Mouse (Mus musculus) E14TG2a.4 (cell line): ENCODE results near the gene Gdpd2.
A peak's percentile ranks its signal among the peaks of the same experiment; 100 is the strongest.

Experiments
- H3K27me3 ChIP-seq: 2 replicates; pipeline ENCODE4 v1.6.1; 2014; ENCODE audit warnings: low read length, control low read depth; ENCODE audit not compliant: insufficient read depth
- H3K36me3 ChIP-seq: 2 replicates; pipeline ENCODE4 v1.6.1; 2014; ENCODE audit warnings: low read length, control low read depth; ENCODE audit not compliant: insufficient read depth
- H3K4me1 ChIP-seq: replicated peaks from 2 replicates; pipeline ENCODE4 v1.6.1; 2014; ENCODE audit warnings: low read depth, low read length, control low read depth
- H3K4me3 ChIP-seq: replicated peaks from 2 replicates; pipeline ENCODE4 v1.5.1; 2014; ENCODE audit warnings: mild to moderate bottlenecking, low read length
- H3K9me3 ChIP-seq: 2 replicates; pipeline ENCODE4 v1.6.1; 2014; ENCODE audit warnings: low read length, control low read depth
- CTCF ChIP-seq: conservative IDR thresholded peaks from 2 replicates; pipeline ENCODE4 v1.5.1; 2014; ENCODE audit warnings: low read length
- NANOG ChIP-seq: IDR thresholded peaks from 2 replicates; pipeline ENCODE4 v1.6.1; 2014; ENCODE audit warnings: borderline replicate concordance, low read length, mixed read lengths
- POU5F1 ChIP-seq: IDR thresholded peaks from 2 replicates; pipeline ENCODE4 v1.6.1; 2014; ENCODE audit warnings: low read length, borderline replicate concordance

Gdpd2 gene

DNA sequence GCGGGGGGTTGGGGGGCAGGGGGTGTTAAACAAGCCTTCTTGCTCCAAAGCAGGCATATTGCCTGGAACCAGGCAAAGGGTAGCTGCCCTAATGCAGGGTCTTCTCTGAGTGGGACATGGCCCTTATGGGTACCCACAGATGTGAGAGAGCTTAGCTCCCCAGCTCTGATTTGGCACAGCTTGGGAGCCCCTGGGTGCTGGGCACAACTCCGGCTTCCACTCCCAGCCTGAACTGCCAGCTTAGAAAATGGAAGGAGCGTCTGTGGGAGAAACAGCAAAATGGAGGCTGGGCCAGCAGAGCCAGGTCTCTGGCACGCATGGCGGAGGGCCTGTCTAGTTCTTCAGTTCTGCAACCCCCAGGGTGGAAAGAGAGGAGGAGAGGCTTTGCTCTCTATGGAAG is 39.6 kb downstream of the Gdpd2 start:
- peaks cover 16% of the 10 kb centered on the region for H3K27me3 ChIP-seq
- no peak overlapping the region for H3K4me3 ChIP-seq
- peaks cover 4% of the 10 kb centered on the region for H3K4me1 ChIP-seq
- TF ChIP-seq POU5F1 (no peak), CTCF (no peak), NANOG (no peak)
- no peaks in the 10 kb centered on the region for H3K9me3 ChIP-seq
- H3K36me3 ChIP-seq, result no peaks in the 10 kb centered on the region

GRCm38 (mm10) chrX:100774341-100774811 is 44.7 kb downstream of the Gdpd2 start:
- Histone ChIP-seq H3K9me3 (no peaks in the 10 kb centered on the region), H3K4me1 (peaks cover 23% of the 10 kb centered on the region), H3K36me3 (no peaks in the 10 kb centered on the region), H3K27me3 (peaks cover 6% of the 10 kb centered on the region), H3K4me3 (peak overlapping the region; percentile 74)
- peak; percentile 24 for TF ChIP-seq CTCF
- no peak for TF ChIP-seq POU5F1

GRCm38 (mm10) chrX:100775405-100775804 is 45.7 kb downstream of the Gdpd2 start:
- Histone ChIP-seq H3K27me3 (no peaks in the 10 kb centered on the region), H3K4me1 (peaks cover 30% of the 10 kb centered on the region), H3K9me3 (no peaks in the 10 kb centered on the region), H3K36me3 (no peaks in the 10 kb centered on the region), H3K4me3 (no peak overlapping the region)
- TF ChIP-seq CTCF (no peak), POU5F1 (no peak), NANOG (no peak)

DNA sequence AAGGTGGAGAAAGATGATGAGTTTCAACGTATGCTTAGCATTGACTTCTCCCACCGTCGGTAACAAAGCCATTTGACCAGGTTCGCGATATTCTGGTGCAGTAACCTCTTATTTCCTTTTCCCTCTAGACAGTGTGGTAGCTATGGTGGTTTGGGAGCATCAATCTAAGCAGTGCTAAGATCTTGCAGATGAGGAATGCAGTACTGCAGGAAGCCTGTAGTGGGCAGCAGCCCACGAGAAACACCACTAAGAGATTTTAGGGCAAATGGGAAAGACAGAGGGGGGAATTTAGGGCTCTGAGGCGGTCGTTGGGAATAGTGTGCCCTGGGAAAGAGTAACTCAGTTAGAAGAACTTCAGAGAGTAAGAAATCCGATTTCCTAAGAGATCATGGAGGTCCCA is 46.8 kb downstream of the Gdpd2 start:
- peak overlapping the region; percentile 81 for H3K4me3 ChIP-seq
- TF ChIP-seq CTCF (peak; percentile 80), NANOG (no peak)
- no peaks in the 10 kb centered on the region for H3K9me3 ChIP-seq
- peaks cover 40% of the 10 kb centered on the region for H3K4me1 ChIP-seq
- H3K36me3 ChIP-seq, result no peaks in the 10 kb centered on the region
- no peaks in the 10 kb centered on the region for H3K27me3 ChIP-seq

DNA sequence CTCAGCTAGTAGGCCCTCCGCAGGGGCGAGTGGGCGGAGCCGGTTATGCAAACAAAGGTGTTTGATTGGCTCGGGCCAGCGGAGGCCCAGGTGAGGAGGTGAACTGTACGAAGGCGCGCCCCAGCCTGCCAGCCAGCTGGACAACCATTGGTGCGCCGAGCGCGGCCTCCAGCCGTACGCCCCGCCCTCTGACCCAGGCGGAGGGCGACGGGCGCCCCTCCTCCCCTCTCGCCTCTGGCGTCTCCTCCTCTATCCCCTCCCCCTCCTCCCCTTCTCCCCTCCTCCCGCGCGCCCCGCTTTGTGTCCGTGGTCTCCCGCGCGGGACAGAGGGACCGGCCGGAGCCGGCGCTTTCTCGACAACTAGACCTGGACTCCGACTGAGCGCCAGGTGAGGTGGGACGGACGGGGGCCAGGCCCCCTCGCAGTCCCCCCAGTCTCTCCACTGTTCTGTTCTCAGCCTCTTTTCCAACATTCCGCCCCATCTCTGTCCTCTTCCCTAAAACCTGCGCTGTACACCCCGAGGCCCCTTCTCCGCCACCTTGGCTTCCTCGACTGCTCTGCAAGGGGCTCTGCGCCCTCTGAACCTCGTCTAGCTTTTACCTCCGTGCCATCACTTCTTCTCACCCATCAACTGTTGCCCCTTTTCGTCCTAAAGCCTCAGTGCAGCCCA is 47.4 kb downstream of the Gdpd2 start:
- no peaks in the 10 kb centered on the region for H3K27me3 ChIP-seq
- H3K4me3 ChIP-seq, result peak overlapping the region; percentile 81
- peaks cover 40% of the 10 kb centered on the region for H3K4me1 ChIP-seq
- TF ChIP-seq NANOG (no peak), CTCF (no peak)
- H3K9me3 ChIP-seq, result no peaks in the 10 kb centered on the region
- H3K36me3 ChIP-seq, result no peaks in the 10 kb centered on the region

DNA sequence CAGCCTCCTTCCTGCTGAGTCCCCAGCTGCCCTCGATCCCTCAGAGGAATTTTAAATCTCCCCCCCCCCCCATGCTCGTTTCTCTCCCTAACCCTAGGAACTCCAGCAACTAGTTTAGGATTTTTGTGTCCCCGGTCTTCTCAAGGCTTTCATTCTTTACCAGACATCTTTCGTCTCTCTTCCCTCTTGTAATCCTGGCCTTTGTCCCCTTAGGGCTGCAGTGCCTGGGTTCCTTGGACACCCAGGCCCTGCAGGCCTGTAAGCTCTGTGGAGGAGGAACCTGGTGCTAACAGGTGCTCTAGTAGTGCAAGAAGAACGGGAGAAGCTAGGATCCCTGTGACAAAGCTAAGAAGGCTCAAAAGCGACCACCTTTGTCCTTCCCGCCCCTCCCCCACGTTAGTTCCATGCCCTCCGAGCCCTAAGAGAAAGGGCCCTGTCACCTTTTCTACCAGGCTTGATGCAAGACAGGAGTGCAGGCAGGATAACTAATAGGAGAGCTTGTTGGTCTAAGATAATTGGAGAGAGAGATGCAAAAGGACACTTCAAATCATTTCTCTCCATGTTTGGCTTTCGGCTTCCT is 48.1 kb downstream of the Gdpd2 start:
- Histone ChIP-seq H3K9me3 (no peaks in the 10 kb centered on the region), H3K27me3 (no peaks in the 10 kb centered on the region), H3K4me1 (peaks cover 41% of the 10 kb centered on the region), H3K36me3 (no peaks in the 10 kb centered on the region), H3K4me3 (peak overlapping the region; percentile 81)
- TF ChIP-seq CTCF (no peak), NANOG (no peak), POU5F1 (no peak)

DNA sequence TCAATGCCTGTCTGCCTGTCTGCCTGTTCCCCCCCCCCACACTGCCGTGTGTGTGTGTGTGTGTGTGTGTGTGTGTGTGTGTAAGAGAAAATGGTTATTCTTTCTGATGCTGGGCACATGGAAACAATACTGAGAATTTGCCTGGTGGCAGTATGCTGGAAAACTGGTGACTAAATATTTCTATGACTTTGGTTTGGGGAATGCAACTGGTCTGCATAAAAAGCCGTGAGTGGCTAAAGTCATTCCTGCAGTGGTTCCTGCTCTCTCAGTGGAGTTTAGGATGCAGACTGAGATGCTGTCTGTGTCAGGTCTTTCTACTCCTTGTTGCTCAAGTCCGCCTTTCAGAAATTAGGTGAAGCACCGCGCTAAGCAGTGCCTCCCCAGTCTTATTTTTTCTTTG is 48.7 kb downstream of the Gdpd2 start:
- Histone ChIP-seq H3K36me3 (no peaks in the 10 kb centered on the region), H3K4me3 (no peak overlapping the region; the same call in 1 of the 2 replicates), H3K4me1 (peaks cover 47% of the 10 kb centered on the region), H3K27me3 (no peaks in the 10 kb centered on the region), H3K9me3 (no peaks in the 10 kb centered on the region)
- TF ChIP-seq POU5F1, result no peak
- TF ChIP-seq CTCF, result no peak
- no peak for TF ChIP-seq NANOG
